Mouse (Mus musculus) lung, postnatal 4 days (tissue): ENCODE measurements around the gene Stk40.
"Not testable (repeated sequence)": the region's sequence is repeated elsewhere in the genome, so short reads cannot be mapped to it uniquely, and the experiment has no call there.

Source experiments
- DNase-seq, 2 experiments: peaks; one replicate each; pipeline ENCODE4 v3.0.0; 2021

The Stk40 gene

DNA sequence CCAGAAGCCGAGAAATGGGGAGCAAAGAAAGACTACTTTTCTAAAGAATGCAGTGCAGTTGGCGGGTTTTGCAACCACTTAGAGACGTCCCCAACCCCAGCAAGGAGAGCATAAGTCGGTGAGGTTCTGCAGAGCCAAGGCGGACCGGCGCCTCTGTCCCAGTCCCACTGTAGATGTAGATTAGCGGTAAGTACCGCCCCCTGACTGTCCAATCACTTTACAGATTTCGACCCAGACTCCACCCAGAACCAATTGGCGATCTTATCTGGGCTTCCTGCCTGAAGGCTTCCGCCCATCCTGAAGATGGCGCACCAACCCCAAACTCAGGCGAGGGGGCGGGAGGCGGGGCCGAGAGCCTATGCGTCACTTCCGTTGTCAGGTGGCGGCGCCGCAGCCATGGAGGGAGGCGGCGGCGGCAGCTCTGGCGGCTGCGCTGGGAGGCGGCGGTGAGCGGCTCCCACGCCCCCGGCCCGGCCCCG lies at the start of gene Stk40:
TSS of gene Stk40 (plus strand) at position 368 of the 479 bp plus-strand sequence.
- peak; percentile 97 to 98 for DNase-seq

DNA sequence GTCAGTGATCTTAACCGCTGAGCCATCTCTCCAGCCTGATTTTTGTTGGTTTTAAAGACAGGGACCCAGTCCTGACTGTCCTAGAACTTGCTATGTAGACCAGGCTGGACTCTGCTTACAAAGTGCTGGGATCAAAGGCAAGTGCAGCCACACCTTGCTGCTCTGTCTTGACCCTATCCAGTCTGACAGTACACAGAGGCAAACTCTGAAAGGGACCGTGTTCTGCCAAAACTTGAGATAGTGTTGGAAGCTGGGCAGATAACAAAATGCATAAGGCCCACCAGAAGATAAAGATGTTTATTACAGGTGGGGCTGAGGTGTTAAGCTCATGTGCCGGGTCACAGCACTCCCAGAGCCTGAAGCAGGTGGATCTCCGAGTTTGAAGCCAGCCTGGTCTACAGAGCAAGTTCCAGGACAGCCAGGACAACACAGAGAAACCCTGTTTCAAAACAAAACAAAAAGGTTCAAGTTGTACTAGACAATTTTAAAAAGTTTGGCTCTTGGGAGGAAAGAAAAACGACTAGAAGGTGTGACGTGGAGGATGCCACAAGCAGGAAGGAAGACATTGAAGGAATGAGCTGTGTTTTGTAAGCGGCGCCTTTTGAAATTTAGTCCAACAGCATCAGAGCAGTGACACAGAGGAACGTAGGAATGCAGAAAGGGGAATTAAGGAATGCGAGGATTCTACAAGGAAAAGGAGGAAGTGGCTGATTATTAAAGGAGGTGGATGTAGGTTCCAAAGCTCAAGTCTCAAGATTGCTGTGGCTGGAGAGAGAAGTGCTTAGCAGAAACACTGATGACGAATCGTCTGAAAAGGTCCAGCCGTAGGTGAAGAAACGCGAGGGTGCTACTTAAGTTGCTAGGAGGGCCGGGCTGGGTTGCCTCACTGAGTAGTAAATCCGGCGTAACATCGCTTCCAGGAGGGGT lies 46.3 kb upstream of the Stk40 start:
- DNase-seq = no peak

DNA sequence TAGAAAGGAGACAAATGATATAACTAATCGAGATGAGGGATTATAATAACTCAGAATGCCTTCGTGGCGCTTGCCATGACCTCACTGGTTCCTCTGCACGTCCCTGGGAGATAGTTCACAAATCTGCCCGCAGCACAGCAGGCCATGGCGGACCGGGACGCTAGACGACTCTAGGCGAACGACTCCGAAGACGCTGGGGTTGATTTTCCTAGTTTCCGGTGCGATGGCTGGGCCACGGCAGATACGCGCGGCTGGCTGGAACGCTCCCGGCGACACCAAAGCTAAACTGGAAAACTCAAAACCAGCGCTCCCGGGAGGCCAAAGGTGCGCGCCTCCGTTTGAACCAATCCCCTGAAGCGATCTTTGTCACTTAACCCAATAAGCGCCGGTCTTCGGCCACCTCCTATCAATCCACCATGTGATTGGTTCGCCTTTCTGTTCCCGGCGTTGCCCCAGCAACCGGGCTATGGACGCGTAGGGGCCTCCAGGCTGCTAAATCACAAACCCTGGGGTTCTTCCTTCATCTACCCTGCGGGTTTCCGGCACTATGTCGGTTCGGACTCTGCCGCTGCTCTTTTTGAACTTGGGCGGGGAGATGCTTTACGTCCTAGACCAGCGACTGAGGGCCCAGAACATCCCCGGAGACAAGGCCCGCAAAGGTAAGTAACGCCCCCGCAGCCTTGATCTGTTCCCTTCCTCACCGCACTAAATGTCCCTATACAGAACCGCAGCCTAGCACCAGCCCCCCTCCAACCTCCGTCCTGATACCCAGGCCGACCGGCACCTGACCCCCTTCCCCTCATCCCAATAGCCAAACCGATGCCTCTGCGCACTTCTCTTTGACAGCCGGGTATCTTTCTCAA lies 45.4 kb upstream of the Stk40 start, which contains the start of gene Oscp1:
TSS of gene Oscp1 (plus strand) at position 432 of the 863 bp plus-strand sequence.
- peak; percentile 93 for DNase-seq

DNA sequence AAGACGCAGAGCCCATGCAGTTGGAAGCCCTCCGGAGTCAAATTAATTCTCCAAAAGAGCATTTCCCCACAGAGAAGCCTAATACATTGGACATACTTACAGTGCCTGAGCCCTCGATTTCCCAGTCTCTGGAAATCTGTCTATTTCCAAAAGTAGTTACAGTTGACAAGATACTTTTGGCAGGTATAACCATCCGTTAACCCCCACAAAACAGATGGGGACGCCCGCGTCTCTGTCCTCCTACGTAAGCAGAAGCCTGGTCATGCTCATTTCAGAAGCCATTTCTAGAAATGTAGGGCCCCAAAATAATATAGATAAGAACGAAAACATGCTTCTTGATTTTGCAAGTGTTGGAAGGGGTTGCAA lies 44.8 kb upstream of the Stk40 start:
- no peak for DNase-seq

DNA sequence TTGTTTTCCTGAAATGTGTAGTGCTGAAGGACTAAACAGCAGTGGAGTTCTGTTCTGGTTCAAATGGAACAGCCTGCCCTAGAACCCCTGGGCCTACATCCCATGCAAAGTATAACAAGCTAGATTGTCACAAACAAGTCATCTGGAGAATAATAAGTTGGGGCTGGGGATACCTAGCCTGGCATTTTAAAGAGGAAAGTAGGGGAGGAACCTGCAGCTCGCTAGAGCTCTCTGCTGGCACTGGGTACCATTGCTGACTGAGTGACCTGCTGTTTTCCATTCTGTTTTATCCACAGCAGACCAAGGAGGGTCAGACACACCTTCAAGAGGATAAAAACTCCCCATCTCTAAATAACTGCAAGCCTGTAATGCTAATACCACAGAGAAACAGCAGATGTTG lies 40.9 kb upstream of the Stk40 start:
- DNase-seq = no peak

DNA sequence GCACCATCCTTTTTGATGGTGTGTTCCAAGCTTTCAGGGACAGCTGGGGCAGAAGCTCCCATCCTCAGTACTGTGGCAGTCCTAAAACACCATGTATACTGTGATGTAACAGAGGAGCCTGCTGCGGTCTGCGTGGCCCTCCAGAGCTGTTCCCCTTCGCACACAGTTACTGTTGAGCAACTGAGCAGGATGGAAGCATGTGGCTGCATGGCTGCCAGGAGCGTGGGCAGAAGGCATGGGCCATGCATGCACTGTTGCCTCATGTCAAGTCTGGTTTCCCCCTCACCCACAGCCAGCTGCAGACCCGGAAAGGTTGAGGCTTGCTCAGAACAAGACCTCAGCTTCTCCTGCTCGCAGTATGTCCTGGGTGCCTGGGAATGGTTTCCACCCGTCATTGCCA lies 38.5 kb upstream of the Stk40 start:
- DNase-seq = peak; percentile 47 to 51

DNA sequence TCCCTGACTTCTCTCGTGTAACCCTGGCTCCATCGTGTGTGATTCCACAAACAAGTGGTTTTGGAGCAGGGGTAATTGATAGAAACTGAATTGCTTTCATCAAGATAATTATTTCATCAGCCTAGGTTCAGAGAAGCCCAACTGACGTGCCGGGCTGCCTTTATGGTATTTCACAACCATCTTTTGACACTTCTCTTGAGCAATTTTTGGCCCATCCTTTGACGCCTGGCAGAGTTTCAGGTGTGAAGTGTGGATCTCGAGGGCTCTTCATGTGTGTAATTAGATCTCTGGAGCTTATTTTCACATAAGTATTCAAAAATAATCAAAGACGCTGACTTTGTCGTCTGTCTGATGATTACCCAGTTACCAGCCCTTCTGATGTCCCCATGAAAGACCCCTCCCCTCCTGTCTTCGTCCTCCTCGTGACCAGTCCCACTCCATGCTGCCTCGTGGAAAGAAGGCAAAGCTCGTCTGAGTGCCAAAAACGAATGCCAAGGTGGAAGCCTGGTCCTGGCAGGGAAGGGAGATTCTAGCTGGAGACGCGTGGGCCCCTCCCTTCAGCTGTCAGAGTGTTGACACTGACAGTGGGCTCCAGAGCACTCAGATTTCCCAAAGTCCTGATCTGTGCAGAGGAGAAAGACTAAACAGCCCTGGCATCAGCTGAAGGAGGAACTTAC lies 36.2 kb upstream of the Stk40 start:
- DNase-seq = peak; percentile 62

DNA sequence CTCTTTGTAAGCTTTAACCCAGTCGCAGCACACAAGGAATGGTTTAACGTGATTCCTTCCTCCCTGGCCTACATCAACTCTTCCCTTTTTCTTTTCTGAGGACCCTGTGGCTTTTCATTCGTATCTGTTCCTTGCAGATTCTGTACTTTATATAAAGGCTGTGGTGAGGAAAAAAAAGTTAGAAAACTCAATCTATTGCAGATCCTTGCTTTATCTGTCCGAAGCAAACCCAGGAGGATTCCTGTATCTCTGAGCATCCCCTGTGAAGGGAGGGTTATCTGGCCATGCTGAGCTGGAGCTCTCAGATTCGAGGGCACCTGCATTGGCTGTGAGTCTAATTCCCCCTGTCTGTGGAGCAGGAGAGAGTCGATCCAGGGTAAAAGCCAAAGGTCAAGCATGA lies 34.9 kb upstream of the Stk40 start:
- no peak for DNase-seq

DNA sequence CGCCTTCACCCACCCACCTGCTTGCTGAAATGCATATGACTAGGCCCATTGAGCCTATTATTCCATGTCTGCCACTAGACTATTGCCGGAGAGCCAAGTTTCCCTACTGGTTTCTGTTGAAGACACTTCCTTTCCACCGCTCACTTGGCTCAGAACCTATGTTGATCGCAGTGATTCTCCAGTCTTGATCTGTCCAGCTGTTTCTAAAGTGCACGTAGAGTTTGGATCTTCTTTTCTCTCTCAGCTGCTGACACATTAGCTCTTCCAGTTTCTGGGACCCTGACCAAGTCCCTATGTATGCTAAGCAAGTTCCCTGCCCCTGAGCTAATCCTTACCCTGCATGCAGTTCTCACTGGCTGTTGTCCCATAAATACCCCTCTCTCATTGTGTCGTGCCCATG lies 25.9 kb upstream of the Stk40 start:
- DNase-seq = no peak

DNA sequence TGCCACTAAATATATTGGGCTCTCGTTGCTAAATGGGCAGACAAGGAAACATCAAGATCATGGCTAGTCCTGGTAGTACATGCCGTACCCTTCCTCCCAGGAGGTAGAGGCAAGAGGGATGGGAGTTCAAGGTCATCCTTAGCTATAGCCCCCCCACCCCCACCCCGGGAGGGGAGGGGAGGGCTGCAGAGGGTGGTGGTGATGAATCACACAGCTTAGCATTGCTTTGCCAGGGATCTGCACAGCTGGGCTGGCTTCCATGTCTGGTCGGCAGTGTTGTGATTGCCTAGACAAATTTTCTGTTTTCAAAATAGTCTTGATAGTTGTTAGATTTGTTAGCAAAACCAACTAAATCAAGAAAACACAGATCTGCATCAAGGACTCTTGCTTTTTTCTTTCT lies 24.5 kb upstream of the Stk40 start:
- DNase-seq = peak in 1 of 2 experiments; percentile 63

DNA sequence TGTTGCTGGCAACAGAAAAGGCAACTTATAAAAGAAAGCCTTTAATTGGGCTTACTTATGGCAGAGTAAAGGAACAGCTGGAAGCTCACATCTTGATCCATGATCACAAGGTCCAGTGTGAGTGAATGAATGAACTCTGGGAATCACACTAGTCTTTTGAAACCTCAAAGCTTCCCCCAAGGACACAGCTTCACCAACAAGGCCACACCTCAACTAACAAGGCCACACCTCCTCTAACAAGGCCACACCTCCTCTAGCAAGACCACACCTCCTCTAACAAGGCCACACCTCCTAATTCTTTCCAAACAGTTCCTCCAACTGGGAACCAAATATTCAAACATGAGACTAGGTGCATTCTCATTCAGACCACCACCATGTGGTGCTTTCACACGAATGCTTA lies 22.2 kb upstream of the Stk40 start:
- no peak for DNase-seq

DNA sequence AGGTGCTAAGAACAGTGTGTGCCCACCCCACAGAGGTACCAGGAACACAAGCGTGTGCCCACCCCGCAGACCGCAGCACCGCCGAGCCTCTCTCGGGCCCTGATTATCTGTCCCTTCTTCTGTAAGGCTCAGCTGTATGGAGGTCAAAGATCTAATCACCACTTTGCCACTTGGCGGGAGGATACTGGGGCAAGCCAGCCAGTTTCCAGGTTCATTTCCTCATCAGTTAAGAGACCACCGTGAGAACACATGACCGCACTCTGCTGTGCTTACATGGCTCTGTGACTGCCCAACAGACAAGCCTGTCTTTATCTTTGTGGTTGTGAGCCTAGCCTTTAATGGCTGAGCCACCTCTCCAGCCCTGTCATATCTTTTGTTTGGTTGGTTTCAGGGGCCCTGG lies 20.7 kb upstream of the Stk40 start:
- DNase-seq = no peak

DNA sequence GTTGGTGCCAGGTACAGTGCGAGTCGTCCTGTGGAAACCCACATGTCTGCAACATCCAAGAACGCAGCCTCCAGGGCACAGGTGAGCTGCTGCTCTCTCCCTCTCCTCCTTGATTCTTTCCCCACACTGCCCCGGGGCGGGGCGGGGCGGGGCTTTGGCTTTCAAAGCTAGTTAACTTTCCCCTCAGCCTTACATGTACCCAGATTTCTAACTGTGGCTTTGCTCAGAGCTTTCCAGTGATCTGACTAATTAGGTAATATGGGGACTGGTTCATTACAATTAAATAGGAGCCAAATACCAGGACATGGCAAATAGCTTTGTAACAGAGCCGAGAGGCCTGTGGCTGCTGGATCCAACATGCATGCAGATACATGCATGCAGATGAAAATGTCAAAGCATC lies 19.4 kb upstream of the Stk40 start:
- DNase-seq = no peak

DNA sequence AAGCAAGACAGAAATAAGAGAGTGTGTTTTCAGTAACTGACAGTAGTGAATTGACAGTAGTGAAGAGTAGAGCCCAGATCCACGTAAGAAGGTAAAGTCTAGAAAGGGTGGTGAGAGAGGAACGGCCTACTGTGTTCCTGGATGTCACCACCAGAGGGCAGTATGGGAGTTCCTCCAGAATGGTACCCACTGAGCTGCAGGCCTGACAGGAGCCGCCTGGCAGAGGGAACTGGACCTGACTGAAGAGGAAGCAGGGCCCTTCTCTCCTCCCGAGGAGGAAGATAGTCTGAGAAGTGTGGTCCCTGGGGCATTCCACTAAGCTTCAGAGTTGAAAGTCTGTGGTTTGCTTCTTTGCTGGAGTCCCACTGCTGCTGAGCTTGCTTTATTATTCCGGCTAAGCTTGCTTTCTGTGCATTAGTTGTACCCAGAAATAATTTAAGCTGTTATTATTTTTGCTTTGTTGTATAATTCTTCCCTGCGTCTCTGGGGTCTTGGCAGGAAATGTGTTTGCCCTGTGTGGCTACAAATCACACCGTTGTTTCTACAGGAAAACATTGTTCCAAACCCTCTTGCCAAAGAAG lies 17.7 kb upstream of the Stk40 start:
- peak; percentile 82 to 88 for DNase-seq

DNA sequence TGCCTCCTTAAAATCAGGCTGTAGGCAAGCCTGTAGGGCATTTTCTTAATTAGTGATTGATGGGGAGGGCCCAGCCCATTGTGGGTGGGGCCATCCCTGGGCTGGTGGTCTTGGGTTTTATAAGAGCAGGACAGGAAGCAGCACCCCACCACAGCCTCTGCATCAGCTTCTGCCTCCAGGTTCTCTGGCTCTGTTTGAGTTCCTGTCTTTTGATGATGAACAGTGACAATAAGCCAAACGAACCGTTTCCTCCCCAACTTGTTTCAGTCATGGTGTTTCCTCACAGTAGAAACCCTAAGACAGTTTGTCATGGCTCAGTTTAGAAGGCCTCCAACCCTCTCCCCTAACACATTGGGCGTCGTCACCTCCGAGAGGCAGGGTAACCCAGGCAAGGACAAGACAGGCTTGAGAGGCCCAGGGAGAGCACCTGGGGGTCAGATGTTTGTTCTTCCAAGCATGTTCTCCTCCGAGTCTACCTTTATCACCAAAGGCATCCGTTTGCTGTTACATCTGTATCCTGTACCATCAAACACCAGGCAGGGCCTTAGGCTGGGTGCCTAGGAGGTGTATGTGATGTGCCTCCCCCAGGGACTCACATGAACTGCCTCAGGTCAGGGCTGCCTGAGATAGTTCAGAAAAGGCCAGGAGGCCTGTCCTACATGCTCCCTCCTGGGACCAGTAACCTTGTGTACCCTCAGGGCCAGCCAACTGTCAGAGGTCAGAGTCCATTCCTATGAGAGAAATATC lies 13.5 kb upstream of the Stk40 start:
- no peak for DNase-seq

DNA sequence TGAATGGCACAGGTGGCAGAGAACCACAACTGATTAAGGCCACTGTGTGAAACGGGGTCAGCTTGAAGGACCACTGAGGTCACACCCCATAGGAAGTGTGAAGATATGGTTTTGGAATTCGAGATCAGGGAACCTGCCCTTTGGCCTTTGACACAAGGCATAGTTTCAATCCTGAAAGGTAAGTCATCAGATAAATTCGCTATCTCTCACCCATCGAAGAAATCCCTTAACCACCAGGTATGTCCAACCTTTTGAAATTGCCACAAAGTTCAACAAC lies 13.0 kb upstream of the Stk40 start:
- no peak for DNase-seq

DNA sequence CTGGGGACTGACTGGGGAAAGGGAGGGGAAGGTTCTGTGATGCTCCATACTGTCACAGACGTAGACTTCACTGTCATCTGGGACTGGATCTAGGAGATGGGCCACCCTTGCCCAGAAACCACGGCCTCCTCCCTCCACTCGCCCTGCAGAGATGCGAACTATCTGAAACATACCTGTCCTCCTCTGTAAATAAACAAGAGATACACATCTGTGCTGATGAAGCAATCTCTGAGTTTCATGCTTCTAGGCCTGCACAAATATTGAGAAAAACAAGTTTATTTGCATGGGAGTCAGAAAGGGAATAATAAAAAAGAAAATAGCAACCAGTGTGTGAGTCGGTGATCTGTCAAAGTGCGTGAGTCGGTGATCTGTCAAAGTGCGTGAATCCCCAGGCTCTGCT lies 11.9 kb upstream of the Stk40 start:
- DNase-seq = no peak

DNA sequence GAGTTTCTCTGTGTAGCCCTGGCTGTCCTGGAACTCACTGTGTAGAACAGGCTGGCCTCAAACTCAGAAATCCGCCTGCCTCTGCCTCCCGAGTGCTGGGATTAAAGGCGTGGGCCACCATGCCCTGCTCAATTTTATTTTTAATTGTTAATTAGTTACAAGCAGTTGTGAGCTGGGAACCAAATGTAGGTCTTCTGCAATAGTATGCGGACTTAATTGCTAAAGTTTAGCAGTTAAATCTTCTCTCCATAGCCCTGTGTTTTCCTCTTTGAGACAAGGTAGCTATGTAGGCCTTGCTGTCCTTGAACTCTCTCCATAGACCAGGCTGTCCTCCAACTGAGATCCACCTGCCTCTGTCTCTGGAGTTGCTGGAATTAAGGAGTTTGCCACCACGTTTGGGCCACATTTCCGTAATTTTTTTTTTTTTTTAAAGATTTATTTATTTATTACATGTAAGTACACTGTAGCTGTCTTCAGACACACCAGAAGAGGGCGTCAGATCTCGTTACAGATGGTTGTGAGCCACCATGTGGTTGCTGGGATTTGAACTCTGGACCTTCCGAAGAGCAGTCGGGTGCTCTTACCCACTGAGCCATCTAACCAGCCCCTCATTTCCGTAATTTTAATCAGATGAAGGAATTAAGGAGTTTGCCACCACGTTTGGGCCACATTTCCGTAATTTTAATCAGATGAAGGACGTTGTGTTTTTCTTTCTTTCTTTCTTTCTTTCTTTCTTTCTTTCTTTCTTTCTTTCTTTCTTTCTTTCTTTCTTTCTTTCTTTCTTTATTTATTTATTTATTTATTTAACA lies 7.9 kb upstream of the Stk40 start:
- not testable (repeated sequence) for DNase-seq

DNA sequence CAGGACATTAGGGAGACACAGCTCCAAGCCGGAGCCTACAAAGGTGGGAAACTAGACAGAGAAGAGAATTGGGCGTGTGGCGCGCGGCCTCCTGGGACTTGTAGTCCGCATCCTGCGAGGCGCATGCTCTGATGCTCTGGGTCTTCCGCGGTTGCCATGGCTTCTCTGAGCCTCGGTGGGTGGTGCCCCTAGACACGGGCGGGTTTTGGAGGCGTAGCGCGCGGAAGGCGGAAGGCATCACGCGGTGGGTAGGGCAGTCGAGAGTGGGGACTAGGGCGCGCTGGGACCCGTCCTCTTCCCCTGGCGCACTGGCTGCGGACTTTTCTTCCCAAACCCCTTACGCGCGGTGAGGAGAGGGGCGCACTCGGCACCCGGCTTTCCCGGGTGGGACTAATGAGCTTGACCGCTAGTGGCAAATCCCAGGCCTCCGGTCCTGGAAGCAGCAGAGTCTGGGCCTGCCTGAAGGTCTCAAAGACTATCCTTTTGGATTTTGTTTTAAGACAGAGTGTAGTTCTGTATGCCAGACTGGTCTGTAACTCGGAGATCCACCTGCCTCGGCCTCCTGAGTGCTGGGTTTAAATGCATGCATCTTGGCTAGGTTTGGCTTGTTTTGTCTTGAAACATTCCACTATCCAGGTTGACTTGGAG lies 7.2 kb upstream of the Stk40 start, which contains the start of gene Lsm10:
TSS of gene Lsm10 (plus strand) at position 160 of the 648 bp plus-strand sequence.
- DNase-seq = peak; percentile 96 to 98

DNA sequence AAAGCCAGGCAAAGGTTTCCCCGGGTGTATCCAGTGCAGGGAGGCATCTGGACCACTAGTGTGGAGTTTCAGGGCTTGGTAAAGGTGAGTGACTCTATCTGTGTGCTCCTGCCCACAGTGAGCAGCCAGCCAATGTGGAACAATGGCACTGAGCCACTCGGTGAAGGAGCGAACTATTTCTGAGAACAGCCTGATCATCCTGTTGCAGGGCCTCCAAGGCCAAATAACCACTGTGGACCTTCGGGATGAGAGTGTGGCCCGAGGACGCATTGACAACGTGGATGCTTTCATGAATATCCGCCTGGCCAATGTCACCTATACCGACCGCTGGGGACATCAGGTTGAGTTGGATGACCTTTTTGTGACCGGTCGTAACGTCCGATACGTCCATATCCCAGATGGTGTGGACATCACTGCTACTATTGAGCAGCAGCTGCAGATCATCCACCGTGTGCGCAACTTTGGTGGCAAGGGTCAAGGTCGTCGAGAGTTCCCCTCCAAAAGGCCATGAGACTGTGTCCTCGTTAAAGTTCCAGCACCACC lies 6.0 kb upstream of the Stk40 start:
- DNase-seq = no peak
